Mouse (Mus musculus) ES-Bruce4 (cell line): ENCODE measurements around the gene Agpat1.

Experiments used
- CTCF ChIP-seq: IDR thresholded peaks from one replicate; pipeline ENCODE4 v1.8.1; 2011; ENCODE audit warnings: low read depth, low read length
- EP300 ChIP-seq: IDR thresholded peaks from 2 replicates; pipeline ENCODE4 v1.6.1; 2011; ENCODE audit warnings: low read depth, low read length; ENCODE audit not compliant: insufficient read depth
- POLR2A ChIP-seq: IDR thresholded peaks from one replicate; pipeline ENCODE4 v1.8.1; 2011; ENCODE audit warnings: low read length; ENCODE audit not compliant: insufficient read depth

DNA sequence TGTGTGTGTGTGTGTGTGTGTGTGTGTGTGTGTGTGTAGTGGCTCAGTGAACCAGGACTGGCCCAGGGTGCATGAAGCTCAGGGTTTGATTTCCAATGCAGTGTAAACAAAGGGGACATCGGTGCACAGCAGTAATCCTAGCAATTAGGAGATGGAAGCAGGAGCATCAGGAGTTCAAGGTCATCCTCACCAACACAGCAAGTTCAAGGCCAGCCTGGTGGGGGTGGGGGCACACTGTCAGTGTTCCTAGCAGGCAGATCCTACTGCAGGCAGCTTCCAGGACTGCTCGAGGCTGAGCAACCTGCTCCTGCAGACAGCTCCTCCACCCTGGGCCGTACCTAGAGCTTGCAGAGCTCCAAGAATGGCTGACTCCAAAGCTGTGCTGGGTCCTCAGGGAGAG lies 41.5 kb upstream of the Agpat1 start:
- no peak for TF ChIP-seq POLR2A
- TF ChIP-seq EP300, result peak; percentile 96
- TF ChIP-seq CTCF, result no peak
